Mouse (Mus musculus) gastrocnemius, adult 18-20 months (tissue): Measurements from ENCODE around the gene Rps6ka5. TPM values are rescaled to one million over a fixed set of nuclear protein-coding genes. Genes with fewer than 3 reads are reported as not detected.

Source experiments
- DNase-seq: peaks from one replicate; pipeline ENCODE4 v3.0.0; 2021; ENCODE audit warnings: low spot score
- total RNA-seq, 2 experiments: library from RNA; stranded (reverse); gene quantifications; 2 replicates each; pipeline ENCODE4 v1.2.3; 2021

The Rps6ka5 gene
- total RNA-seq, 2 experiments from 2014 or later = 12.0 to 12.2 TPM

DNA sequence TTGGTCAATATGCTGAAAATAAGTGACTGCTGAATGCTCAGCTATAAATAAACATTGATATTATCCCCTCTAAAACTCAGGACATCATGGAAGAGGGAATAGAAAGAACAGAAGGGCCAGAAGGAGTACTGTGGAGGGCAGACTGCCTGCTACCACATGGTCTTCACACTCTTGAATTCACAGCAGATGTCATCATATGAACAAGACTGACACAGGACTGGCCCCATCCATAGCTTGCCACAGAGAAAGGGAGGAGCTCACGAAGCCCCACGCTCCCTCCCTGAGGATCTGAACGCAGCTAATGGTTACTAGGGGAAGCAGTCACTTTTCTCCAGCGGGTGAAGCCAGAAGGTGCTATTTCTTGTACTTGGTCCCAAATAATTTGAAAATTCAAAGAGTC is 61.5 kb downstream of the Rps6ka5 start:
- no peak for DNase-seq

DNA sequence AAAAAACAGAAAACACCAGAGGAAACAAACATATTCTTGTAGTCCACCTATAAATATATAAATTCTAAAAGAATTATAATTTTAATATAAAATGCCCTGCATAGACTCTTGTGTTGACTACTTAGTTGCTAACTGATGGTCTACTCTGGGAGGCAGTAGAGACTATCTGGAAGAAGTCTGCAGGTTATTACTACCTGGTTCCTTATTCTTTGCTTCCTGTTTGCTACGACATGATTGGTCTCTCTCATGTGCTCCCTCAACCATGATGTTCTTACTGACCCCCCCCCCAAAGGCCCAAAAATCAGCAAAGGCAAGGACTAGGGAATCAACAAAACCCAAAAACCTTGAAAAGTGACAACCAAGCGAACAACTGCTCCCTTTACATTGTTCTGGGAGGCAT is 66.7 kb downstream of the Rps6ka5 start:
- DNase-seq = no peak

DNA sequence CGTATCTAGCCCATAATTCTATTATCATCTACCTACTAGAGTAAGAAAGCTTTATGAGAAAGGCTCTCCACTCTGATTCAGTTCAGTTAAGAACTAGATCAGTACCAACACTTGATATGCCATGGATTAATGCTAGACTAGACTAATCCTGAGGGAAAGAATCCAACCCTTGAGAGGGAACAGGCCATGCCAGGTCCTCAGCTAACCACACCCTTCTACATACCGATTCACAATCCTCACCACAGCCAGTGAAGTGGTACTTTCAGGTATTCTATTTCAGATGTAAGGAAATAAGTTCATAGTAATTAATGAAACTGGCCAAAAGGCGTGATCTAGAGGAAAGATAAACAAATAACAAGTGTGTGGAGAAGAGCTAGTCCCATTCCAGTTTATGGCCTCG is 70.8 kb downstream of the Rps6ka5 start:
- DNase-seq = no peak

DNA sequence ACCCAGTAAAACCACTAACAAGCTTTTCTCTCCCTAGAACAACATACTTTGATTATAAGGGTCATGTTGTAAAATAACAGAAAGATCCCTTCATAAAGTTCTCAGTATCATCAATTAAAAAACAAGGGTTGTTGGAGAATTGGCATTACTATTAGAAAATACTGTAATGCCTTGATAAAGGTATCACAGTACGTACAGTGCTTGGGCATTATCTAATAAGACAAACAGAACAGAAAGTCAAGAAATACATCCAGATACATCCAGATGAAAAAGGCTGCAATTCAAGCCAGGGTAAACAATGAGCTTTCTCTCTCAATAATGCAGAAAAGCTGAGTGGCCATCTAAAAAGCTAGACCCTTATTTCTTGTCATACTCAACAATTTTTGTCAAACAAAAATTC is 84.8 kb downstream of the Rps6ka5 start:
- DNase-seq = no peak

DNA sequence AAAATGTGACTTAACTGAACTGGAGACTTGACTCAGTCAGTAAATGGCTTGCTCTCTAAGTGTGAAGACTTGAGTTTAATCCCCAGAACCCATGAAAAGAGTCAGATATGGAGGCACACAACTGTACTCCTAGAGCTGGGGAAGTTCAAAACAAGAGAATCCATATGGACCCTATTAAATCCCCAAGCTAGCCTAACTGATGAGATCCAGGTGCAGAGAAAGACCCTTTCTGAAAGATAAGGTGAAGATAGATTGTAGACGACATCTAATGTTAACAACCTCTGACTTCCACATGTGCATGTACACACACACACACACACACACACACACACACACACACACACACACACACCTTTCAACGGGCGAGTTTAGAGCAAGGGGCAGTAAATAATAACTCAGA is 86.1 kb downstream of the Rps6ka5 start:
- DNase-seq = no peak

DNA sequence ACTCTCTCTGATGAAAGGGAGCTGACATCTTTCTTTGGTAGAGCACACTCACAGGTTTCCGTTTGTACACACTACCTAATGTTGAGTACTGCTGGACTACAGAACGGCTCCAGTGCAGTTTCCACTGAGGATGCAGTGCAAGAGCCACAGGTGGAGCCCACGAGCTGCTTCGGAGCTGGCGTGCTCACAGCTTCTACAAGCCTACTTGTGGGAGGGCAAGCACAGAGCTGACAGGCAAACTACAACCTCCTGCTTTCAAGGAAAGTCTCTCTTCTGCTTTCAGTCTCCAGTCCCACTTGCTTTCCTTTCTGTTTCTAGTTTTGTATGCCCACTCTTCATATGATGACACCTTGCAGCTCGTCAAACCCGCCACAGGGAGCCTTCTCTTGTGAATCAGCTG is 87.1 kb downstream of the Rps6ka5 start:
- DNase-seq = no peak

DNA sequence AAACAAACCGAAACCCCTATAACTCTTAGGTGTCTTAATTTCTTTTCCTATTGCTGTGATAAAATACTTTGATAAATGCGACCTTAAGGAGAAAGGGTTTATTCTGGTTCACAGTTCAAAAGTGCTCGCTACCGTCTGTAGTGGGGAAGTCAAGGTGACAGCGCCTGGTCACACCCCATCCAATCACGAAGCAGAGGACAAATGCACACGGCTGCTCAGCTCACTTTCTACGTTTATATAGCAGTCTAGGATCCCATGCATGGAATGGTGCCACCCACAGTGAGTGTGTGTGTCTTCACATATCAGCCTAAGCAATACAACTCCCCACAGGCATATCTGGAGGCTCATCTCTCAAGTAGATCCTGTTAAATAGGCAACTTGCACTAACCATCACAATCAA is 88.9 kb downstream of the Rps6ka5 start:
- no peak for DNase-seq

DNA sequence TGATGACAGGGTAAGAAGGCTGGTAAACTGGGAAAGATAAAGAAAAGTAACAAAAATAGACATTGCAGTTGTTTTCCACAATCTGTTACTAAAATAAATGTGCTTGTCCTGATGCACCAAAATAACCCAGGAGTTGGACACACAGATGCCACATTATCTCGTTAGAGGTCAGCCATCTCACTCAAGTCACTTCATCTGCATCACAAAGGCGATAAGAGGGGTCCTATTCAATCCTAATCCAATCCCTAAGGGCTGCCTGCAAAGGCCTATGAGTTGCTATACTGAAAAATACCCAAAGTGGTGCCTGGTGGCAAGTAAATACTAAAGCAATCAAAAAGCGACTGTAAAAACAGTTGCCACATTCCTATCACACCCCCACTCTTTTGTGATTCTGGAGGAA is 90.0 kb downstream of the Rps6ka5 start:
- no peak for DNase-seq

DNA sequence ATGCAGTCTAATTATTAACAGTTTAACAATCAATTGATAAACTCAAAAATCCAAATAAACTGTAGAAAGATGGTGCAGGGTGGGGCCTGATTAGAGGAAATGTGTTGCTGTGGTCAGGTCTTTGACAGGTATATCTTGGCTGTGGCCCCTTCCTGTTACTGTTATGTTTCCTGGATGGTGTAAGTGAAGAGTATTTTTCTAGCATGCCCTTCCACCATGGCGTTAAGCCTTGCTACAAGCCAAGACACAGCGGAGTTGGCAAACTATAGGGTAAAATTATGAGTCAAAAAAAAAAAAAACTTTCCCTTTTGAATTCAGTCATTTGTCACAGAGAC is 90.5 kb downstream of the Rps6ka5 start:
- DNase-seq = no peak

DNA sequence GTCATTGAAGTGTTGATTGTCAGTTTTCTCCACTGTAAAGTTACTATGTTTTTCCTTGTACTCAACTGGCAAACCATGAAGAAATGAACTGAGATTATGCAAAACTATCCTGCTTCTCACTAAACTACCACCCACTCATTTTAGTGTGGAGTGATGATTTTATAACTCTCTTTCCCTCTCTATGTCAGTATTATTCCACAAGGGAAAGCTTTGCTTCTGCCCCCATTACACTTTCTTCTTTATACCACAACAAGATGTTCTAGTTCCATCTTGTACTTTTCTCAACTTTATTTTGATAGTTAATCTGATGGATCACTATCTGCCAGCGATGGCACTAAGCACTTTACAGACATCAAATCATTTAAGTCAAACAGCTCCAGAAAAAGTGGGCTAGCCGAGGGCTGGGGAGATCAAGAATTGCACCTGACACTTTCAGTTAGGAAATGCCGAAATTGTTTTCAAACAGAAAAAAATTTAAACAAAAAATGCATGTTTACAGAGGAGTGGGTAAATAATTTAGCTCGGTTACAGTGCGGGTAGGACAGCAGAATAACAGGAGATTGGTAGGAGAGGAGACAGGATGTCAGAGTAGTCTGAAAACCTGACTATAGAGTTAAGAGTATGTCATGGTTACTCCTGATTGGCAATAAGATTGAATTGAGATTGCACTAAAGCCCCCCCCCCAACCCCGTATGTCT is 91.0 kb downstream of the Rps6ka5 start:
- DNase-seq = no peak

DNA sequence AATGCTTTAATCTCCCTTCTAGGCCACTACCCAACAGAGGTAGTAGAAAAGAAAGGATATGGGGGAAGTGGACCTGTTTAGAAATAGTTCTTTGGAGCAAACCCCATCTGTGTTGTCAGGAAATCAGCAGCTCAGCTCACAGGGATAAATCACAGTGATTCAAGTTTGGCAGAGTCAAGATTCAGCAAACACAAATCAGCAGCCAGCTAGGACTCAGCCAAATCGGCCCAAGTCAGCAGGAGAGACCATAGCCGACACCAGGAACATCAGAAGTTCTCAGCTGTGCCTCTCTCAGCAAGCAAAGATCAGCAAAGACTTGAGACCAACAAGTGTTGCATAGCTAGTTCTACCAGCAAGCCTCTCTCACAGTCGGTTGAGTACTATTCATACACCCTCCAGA is 93.6 kb downstream of the Rps6ka5 start:
- DNase-seq = no peak

DNA sequence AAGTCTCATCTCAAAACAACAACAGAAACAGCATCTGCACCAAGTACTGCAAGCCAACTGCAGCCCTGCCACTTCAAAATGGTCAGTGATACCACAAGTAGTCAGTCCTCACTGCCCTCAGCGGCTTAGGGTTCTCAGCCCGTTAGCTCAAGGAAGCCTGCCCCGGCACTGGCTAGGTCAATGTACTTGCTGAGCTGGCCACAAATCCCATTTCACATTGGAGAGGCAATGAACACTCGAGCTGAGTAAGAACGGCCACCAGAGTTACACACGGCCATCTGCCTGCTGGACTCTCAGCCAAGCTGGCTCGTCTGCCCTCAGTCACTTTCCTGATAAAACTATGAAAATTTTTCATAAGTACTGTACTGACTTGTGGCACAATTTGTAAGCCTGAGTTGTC is 95.5 kb downstream of the Rps6ka5 start:
- no peak for DNase-seq

DNA sequence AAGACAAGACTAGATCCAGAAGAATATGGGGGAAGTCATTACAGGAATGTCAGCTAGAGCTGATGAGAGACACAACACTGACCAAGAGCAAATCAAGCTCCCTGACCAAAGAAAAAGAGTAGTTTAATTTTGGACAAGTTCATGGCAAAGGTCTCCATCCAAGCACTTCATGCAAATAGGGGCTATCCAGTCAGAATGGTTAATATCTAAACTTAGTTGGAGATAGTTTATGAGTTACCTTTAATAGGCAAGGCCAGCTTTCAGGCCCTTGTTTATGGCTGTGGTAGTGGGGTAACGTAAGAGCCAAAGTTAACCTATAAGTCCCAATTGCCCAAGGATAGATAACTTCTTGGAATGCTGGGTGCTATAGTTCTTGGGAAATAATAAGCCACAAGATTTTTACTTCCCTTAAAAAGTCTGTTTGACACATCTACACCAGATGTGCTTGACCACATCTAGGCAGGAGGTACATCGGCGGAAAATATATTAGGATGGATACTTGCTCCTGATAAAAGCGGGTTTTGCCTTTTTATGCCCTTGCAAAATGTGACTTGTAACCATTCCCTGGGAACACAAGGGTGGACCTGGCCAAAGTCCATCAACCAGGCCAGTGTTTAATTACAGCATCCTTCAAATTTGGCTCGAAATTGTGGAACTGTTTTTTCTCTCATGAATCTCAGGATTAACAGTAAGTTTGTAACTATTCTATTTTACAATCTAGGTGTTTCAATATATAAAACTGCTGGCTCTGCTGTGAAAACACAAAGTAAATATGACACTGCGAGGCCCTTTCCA is 97.5 kb downstream of the Rps6ka5 start:
- no peak for DNase-seq

DNA sequence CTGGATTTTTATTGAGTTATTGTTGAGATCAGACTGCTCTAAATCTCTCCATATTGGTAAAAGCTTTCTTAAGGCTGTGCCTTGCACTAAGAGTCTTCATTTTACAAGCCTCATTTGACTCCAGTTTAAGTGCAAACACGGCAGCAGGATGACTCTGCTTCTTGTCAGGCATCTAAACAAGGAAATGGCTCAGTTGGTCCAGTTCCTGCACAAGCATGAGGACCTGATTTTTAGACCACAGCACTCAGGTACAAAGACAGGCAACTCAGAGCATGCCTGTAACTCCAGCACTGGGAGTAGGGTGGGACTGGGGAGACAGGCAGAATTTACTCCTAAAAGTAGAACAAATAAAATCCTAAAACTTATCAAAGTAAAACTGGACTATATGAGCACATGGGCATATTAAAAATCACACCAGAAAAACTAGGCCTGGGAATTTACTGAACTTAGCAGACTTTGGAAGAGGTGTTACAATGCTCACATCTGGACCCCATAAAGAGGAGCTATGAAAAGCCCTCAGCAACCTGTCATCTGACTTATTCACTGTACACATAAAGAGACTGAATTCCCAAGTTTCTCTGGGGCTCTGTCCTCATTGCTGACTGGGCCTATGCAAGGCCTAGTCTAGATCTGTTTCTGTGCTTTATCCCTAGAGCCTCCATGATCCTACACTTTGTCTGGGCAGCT is 99.6 kb downstream of the Rps6ka5 start:
- no peak for DNase-seq

DNA sequence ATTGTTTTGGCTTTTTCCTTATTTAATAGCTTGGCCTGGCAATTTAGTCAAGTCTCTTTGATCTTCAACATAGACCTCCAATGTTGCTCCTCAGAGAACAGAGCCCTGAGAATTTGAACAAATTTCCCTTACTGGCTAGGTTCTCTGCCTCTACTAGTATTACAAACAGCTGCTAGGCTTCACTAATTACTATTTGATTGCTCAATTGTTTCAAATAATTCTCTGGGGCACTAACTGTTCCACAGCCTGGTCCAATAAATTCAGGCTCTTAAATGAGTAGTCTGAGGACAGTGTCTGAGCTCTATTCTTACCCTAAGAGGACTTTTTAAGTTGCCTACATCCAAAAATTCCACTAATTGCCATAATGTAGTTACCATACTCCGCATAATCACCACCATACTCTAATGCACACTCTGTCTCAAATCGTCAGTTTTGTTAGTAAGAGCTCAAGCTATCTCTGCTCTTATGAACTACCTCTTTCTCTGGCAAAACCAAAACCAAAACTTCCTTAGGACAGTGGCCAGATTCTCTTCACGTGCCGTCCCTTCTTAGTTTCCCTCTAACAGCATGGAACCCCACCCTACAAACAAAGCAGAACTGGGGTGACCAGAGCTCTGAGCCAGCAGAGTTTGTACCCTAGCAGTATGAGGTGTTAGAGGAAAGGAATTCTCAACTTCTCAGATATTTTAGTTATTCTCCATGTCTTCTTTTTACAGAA is 100.4 kb downstream of the Rps6ka5 start:
- peak; percentile 37 for DNase-seq

DNA sequence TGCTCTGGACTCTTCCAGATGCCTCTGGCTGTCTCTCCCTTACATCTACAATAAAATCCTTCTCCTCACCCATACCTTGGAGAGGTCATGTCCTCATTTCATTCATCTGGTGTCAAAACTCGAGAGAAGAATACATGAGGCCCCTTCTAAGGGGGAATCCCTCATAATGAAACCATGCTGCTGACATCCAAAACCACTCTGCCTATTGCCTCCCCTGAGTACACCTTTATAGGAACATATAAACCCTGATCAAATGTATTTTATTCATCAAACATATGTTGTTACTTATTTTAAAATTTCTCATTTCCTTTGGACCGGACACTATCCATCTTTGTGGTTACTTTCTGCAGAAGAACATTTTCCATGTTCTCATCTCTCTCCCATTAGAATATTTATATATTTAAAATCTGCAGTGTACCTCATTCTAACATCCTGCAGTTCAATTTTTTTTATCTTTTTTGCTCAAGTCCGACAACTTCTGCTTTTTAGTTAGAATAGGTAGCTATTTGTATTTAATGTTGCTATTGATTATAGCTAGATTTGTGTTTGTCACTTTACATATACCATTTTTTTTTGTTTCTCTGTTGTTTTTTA is 101.8 kb downstream of the Rps6ka5 start:
- no peak for DNase-seq

DNA sequence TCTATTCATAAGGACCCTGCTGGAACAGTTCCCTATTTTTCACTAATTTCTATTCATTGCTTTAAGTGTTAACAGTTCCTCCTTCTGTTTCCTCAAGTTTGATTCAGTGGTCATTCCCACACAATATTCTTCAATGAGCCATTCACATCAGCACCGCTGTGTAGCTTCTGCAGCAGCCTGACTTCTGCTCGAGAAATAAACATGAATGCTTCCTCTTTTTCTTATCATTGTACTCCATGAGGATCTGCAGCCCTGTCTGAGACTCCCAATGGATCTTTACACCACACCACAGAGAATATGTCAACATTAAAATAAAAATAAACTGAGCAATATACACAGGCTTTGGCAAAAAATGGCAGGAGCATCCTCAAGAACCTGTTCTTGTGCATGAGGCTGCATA is 111.5 kb downstream of the Rps6ka5 start:
- no peak for DNase-seq

DNA sequence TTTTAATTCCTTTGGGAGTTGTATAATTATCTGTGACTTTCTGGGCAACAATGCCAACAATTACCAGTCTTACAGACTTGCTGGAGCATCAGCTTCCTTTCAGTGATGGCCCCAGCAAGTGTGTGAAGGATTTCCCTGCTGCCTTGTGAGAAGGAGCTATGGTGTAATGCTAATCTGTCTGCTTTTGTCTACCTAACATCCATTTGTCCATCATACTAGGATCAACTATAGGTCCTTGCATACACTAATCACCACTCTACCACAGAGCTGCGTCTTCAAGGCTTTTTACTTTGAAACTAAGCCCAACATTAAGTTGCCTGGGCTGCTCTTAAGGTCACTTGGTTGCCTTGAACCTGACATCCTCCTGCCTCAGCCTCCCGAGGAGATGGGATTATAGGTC is 112.9 kb downstream of the Rps6ka5 start:
- no peak for DNase-seq

DNA sequence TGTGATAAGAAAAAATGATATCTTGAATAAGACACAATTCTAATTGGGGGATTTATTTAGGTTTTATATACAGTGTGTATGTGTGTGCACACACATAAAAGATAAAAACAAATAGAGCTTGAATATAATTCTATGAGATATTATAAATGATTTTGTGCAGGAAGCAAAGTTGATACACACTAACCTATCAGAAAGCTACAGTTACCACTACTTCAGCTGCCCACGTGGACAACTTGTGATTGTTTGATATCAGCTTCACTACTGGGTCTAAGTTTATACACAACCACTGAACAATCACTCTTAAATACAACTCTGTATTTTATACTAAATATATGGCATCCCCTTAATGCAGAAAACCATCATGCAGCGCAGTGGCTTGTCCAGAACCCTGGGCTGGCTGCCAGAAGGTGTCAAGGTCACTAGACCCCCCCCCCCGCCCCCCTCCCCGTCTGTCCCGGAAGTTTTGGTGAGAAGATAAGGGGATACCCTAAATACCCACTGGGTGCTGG is 113.5 kb downstream of the Rps6ka5 start:
- DNase-seq = no peak

DNA sequence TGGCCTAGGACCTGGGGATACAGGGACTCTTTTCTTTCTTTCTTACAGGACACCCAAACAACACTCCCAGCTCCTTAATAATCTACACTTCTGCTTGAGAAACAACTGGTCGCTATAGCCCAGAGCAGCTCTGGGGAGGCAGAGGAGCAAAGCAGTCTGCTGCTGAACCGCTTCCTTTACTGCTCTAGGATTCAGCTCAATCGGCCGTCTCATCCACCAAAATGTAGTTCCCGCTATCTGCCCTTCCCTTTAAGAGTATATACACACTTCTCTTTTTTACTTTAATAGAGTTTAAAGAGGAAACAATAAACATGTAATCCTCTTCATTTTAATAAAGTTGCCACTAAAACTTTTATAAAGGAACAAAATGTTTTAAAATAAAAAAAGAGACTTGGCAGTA is 117.0 kb downstream of the Rps6ka5 start:
- no peak for DNase-seq

DNA sequence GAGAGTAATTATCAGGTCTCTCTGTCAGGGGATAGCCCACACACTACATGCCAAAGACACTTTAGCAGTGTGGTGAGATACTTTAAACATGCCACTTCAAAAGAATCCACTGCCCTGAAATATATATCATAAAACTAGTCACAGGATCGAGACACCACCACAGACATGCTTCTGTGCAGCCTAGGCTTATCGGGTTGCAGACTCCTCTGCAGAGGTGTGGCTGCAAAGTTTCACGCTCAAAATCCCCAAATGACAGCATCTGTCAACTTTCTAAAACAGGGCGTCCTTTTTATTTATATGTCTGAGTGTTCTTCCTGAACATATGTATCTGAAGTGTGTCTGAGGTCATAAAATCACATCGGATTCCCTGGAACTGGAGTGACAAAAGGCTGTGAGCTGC is 117.7 kb downstream of the Rps6ka5 start:
- no peak for DNase-seq

DNA sequence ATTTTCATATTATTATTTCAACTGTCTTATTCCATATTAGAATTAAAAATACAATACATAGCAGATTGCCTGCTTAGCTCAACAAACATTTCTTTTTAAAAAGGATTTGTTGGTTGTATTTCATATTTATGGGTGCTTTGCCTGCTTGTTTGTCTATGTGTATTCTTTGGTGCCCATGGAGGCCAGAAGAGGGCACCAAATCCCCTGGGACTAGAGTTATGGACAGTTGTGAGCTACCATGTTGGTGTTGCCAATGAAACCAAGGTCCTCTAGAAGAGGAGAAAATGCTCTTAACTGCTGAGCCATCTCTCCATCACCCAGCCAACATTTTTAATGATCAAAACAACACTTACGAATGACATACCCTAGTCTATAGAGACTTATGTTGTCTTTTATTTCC is 120.0 kb downstream of the Rps6ka5 start:
- DNase-seq = no peak
